Mouse (Mus musculus) thymus, postnatal 4 days (tissue): ENCODE data around the gene Agr2.

Source experiments
- DNase-seq: peaks from one replicate; pipeline ENCODE4 v3.0.0; 2021

Agr2 gene

DNA sequence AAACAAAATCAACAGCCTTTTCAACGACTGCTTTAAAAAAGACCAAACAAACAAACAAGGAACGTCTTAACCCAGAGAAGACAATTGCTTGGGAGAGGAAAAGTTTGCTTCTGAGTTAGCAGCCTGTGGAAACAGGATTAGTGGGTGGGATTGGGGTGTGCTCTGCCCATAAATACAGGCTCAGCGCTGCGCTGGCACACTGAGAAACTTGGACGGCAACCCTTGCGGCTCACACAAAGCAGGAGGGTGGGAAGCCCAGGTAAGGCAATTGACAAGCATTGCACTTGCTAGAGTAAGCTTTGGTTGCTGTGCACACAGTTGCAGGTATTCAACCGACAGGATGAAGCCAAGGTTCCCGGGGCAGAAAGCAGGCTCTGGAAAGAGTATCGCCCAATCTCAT is at the start of gene Agr2:
TSS of gene Agr2 (plus strand) at position 197 of the 400 bp plus-strand sequence.
- DNase-seq: no peak

DNA sequence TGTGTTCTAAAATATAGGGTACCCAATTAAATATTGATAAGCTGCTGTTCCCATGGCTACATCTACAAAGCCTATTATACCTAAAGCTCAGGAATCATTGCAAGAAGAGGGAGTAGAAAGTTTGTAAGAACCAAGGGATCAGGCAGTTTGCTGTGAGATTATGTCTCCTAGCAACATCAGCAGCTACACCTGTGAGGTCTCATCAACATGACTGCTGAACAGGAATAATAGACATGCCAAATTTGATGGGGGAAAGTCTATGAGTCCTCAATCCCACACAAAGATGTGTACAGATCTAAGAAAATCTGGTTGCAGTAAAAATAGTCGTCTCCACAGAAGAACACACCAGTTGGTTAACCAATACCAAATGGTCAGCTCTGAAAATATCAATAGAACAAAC is 41.0 kb upstream of the Agr2 start:
- DNase-seq: no peak

DNA sequence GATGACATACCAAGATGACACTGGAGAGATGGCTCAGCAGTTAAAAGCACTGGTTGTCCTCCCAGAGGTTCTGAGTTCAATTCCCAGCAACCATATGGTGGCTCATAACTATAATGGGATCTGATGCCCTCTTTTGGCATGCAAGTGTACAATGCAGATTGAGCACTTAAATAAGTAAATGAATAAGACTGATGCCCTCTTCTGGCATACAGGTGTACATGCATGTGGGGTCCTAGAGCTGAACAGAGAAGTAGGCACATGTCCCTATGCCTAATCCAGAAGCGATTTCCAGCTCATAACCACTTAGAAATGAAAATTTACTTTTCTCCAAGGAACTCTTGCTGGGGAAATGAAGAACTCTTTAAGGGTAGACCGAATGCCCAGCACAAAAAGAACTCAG is 35.5 kb upstream of the Agr2 start:
- DNase-seq: peak; percentile 8

DNA sequence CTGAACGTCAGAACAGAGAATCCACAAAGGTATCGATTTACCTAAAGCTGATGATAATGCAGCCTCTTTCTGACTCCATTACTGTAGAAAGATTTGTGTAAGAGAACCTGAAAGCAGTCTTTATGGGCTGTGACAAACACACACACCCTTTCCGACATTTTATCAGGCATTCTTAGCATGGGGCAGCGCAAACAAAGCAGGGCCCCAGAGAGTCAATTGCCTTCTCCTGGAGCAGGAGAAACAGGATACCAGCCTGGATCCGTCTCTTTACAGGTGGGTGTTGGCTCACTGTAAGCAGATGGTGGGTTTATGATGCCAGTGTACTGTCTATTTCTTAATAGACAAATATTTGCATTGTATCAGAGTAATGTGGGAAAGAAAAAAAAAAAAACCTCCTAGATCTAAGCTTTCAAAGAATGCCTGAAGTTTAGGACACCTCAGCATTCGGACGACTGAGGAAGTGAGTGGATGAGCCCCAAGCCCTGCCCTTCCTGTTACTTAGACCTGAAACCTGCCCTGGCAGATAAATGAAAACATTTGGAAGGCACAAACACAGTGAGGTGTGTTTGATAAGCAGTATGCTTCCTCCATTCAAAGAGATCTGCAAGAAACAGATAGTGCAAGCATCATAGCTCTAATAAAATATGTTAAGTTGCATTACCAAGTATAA is 26.5 kb upstream of the Agr2 start:
- no peak for DNase-seq

DNA sequence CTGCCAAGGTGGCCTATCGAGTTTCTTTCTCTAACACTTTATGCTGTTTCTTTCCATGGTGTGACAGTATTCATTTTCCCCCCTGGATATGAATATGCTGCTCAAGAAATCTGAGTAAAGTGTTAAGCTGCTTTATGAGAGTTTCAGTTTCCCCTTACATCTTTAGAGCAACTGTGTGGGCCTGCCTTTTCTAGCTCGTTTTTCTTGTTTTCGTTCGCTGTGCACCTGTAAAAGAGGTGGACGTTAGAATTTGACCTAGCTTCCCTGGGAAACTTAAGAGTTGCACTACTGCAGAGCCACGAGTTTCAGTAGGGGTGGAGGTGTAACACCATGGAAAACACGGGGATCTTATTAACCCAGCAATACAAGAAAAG is 26.0 kb upstream of the Agr2 start:
- DNase-seq: no peak

DNA sequence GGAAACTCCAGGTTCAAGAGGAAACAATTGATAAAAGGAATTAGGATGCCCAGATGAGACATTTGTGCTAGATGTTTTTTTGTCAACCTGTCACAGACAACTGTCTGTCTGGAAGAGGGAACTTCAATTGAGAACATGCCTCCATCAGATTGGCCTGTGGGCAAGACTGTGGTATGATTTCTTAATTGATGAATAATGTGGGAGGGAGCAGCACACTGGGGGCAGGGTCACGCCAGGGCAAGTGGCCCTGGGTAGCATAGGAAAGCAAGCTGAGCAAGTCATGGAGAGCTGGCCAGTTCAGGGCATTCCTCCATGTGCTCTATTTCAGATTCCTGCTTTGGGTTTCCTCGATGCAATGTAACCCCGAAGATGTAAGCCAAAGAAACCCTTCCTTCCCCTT is 16.8 kb upstream of the Agr2 start:
- no peak for DNase-seq

DNA sequence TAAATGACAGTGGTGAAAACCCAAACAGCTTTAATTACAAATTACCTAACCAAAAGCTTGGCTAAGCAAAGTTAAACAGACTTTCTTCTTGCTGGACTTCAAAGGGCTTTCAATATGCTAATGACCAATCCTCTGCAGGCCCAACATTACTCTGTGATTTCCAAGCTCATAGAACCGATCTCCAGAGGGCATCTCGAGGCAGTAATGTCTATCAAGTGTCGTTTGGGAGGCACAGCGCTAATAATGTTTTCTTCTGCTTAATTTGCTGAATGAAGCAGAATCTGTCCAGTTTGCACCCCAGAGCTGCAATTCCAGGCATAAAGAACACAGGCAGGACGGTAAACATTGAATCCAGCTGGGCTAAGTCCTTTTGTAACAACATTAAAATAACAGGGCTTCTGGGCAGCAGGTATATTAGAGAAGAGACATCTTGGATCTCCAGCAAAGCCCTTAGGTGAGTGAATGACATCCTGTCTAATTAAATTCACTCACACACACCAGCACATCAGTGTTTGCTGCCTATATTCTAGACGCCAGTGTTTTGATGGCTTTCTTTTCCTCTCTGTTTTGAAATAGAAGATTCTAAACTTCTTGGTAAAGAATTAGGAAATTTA is 15.0 kb upstream of the Agr2 start:
- no peak for DNase-seq

DNA sequence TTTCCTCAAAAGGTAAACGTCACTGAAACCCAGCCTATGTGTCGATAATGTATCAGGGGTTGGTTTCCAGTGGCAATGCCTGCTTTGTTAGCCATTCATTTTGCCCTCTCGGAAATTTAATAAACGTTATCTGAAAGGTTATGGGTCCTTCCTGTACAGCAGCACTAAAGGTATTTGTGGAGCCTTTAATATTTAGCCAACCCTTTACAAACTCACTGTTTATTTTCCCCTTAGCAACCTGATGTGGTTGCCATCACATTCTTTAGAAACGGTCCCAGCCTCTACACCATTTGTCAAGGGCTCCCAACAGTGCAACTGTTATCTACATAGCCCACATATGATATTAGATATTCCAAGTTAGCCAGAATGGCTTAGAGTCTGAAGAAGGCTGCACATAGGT is 13.1 kb upstream of the Agr2 start:
- DNase-seq: no peak

DNA sequence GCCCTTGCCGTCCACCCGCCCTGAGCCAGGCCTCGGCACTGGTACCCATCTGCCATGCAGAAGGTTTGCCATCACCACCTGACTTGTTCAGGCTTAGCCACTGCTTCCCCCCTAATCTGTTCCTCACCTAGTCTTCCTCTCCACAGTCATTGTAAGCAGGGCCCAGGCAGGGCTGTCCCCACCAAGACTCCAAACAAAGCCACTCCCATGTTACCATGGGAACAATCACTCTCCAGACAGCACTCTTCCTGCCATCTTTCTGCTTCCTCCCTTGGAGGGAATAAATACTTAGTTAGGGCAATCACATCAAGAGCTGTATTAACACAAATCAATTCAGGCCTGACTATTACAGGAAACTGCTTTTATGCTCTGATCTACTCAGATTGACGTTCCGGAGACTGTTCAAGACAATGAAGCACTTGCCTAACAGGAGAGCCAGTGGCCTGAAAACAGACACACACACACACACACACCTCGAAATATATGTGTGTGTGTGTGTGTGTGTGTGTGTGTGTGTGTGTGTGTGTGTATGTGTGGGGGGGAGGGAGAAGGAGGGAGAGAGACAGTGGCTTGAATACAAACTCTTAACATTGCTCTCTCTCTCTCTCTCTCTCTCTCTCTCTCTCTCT is 10.9 kb upstream of the Agr2 start:
- DNase-seq: no peak

DNA sequence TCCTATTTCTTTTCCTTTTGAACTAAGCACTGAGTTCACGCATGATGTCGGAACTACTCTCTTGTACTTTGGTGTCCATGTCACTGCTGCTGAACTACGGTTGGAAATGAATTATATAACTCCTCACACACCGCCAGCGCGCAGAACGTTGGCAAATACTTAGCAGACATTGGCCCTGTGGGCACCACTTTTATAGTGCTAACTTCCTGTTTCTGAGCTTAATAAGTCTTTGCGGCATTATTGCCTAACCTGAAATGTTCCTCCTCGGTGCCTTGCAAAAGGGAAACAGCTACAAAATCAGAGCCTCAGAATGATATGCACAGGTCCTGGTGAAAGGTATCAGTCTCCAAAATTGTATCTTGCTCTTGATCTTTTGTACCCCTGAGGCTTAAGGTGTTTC is 9.2 kb upstream of the Agr2 start:
- DNase-seq: no peak

DNA sequence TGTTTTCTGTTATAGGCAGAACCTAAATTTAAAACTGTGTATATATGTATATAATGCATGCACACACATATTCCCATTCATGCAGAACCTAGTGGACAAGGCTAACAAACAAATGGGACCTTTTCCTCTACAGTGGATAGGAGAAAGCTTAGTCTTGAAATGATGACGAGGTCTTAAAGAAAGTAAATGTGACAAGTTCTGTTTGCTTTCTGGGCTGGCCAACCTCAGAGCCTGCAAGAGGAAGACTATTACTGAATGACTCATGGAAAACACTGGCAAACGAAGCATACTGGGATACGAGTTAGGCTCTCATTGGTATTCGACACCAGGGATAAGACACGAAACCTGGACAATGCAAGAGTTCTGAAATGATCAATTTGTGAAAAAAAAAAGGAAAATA is 8.0 kb upstream of the Agr2 start:
- no peak for DNase-seq

DNA sequence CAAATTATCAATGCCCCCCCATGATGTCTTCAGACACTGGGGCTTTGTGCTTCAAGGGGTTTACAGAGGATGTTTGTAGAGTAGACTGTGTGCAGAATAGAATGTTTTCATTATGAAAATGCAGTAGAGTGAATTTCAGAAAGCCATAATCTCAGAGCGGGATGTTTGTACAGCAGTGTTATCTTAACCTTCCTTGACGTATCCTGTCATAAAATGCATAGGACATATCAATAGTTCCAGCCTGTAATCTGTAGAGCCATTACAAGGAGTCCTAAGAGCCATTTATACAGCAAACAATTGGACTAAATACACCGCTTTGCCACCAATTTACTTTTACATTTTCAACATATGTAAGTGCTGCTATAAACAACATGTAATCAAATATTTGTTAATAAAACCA is 876 bp downstream of the Agr2 start:
- DNase-seq: no peak

DNA sequence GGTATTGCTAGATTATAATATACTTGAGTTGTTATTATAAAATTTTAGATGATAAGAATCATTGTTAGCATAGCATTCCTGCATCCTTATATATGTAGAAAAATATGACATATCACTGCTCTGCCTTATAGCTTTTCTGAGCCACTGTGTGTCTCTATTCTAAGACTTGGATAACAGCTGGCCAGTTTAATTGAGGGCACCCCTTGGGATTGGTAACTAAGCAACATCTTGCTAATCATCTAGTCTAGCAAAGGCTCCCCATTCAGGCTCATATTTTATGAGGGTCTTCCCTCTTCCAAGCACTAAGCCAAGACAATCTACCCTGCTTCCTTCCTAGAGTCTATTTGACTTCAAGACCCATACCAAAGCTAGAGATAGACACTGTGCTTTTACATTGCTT is 1.4 kb downstream of the Agr2 start:
- DNase-seq: no peak

DNA sequence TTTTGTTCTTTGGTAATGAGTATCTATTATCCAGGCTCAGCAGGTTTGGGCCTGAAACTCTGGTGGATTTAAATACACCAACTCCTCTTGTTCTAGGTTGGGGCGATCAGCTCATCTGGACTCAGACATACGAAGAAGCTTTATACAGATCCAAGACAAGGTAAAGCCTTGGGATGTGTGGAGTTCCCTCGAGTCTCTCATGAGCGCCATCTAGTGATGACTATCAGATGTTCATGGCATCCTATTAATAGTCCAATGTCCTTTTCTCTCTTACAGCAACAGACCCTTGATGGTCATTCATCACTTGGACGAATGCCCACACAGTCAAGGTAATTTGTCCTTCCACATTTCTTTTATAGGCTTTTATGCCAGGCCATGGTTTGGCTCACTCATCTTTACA is 3.1 kb downstream of the Agr2 start:
- no peak for DNase-seq

DNA sequence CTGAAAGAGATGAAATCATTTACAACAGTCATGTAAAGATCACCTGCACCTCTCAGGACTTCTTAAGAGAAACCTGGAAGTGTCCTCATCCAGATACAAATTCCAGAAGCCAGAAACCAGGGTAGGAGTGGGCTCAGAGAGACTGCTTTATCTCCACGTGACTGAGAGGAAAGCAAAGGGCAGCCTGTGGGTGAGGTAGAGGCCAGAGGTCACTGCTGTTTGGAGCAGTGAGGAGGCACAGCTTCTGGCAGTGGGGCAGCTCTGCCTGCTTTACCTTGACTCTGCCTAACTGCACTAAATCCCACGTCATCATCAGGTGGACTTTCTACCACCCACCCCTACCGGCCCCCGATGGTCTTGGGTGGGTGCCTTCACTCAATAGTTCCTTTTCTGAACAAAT is 12.0 kb downstream of the Agr2 start:
- no peak for DNase-seq

DNA sequence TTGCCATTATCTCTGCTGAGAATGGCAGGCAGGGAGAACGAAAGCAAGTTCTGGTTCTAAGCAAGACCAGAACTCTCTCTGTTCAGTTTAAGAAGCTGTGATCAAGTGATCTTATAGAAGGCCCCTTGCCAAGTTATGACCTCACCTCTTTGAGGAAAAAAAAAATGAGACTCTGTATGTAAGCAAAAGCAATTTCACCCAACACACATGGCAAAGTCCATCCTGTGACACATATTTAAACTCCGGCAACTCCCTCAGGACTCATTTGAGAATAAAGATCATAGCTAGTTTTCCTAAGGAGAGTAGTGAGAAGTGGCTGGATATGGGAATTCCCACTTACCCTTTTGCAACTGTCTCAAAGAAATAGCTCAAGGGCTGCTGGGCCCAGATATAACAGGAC is 14.9 kb downstream of the Agr2 start:
- no peak for DNase-seq

DNA sequence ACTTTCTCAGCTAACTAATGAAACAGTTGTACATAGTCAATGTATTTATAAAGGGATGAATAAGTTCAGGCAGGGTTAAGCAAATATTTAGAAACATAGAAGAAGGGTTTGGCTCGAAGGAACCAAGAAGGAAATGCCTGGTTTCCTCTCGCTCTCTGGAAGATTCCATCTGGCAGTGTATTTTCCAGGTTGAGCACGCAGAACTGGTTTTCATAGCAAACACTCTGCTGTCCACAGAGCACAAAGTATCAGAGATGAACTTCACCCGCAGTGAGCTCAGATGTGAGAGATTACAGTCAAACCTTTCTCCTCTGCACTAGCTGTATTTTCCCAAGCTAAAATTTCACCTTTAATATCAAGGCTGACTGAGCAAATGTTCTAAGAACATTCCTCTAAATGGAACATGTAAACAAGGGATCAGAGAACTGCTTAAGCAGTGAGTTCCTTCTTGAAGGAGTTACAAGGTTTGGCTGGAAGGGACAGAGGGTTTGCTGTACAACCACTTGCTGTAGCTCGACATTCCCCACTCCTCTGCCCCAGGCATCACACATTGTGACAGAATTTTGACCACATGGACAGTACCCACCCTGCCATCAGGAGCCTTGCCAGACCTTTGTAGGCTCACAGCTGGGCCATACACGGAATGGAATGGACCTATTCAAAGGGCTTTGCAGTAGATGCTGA is 15.8 kb downstream of the Agr2 start:
- DNase-seq: no peak

DNA sequence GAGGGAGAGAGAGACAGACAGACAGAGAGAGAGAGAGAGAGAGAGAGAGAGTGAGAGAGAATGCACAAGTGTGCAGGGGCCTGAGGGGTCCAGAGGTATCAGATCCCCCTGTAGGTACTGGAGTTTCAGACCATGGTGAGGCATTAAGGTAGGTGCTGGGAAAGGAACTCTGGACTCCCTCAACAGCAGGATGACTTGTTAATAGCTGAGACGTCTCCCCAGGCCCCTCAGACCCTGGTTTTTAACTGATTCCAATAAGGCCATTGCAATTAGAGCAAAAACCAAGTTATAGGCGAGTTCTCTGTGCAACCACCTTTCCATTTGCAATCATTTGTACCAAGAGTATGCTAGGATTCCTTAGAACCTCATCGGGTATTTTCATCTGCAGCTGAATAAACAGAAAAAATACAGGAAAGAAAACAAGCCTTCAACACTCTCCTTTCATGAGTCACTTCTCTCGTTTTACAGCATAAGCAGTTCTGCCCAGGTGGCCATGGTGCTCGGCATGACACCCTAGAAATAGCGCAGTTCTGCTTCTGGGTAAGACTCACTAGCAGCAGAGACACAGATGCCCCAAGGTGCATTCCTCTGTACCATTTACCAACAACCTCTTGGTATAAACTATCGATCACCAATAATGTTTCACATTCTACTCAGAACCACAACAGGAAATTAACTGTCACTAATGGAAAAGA is 20.7 kb downstream of the Agr2 start:
- DNase-seq: no peak

DNA sequence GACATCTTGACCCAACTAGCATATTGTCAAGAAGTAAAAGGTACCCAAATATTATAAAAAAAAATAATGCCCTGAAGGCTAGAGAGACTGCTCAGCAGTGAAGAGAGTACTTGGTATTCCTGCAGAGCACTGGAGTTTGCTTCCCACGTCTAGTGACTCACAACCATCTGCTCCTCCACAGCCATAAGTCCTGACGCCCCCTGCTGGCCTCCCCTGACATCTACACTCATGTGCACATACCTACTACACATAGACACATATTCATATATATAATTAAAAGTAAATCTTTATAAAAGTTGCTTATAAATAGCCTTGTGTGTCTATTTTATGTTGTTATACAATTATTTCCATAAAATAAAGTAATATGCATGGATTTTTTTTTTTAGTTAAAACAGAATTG is 25.1 kb downstream of the Agr2 start:
- DNase-seq: peak; percentile 43

DNA sequence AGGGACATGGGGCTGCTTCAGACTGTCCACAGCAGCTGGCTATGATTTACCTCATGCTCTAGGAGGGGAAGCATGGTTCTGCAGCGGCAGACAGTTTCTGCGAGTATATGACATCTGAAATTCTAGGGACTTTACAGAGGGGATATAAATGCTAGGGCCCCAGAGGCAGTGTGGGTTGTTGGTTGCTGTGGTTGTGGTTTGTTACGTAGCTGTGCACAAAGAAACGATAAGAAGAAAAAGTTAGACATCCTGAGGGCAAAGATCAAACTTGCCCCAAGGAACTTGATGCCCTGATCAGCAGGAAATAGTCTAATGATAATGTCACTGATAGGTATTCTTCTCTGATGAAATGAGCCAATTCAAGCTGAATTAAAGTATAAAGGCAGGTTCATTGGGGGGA is 26.9 kb downstream of the Agr2 start:
- no peak for DNase-seq

DNA sequence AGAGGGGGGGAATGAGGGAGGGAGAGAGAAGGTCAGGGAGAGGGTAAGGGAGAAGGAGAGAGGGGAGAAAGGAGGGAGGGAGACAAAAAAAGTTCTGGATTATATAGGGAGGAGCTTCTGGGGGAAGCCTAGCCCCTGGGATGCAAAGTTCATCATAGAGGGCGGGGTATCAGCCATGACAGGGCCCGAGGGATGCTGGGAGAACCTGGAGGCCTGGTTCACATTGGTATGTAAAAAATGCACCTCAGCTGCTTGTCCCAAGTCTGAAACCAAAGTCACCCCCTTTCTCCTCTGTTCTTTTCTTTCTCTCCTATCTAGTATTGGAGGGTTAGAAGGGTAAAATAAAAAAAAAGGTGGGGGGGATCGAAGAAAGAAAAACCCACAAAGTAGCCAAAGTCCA is 27.4 kb downstream of the Agr2 start:
- no peak for DNase-seq

DNA sequence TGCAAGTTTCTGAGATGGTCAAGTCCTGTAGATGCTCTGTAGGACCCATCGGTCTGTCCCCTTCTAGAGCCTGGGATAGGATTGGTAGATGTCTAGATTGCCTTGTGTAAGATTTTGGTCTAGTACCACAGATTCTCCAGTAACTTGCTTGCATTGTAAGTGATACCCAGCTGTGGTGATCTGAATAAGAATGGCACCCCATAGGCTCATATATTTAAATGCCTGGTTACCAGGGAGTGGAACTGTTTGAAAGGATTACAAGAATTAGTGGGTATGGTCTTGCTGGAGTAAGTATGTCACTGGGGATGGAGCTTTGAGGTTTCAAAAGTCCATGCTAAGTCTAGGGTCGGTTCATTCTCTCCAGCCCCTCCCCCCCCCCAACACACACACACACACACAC is 28.0 kb downstream of the Agr2 start:
- no peak for DNase-seq

DNA sequence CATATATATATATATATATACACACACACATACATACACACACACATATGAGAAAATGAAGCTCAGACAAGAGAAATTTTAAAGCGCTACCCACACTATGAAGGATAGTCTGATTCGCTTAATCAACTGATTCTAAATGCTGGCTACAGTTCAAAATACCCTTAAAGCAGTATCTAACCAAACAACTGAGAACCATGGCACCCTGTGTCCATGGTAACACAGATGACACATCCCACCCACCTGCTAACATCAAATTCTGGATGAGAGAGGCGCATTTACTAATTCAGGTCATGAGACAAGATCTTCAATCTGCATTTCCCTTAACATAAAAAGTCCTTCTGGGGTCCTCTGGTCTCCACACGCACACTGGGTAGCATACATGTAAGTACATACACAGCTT is 33.4 kb downstream of the Agr2 start:
- DNase-seq: no peak

DNA sequence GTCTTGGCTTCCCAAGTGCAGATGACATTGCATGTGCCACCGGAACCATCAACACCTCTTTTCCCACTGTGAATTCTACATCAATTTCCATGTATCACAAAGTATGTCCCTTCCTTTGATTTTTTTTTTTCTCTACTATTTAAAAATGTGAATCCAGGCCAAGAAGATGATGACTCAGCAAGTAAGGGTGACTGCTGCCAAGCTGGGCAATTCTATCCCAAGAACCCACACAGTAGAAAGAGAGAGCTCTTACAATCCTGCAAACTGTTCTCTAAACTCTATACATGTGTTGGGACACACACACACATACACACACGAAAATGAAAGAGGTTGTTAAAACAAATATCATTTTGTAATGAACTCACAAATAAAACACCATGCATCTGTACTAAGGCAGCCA is 34.5 kb downstream of the Agr2 start:
- DNase-seq: no peak
